Mouse (Mus musculus): ENCODE results near the gene Ppil4. TPM values are rescaled to one million over a fixed set of nuclear protein-coding genes. Genes with fewer than 3 reads are reported as not detected.

The Ppil4 gene
- polyA plus RNA-seq, 1 experiment from 2014 or later, result 49.1 TPM

DNA sequence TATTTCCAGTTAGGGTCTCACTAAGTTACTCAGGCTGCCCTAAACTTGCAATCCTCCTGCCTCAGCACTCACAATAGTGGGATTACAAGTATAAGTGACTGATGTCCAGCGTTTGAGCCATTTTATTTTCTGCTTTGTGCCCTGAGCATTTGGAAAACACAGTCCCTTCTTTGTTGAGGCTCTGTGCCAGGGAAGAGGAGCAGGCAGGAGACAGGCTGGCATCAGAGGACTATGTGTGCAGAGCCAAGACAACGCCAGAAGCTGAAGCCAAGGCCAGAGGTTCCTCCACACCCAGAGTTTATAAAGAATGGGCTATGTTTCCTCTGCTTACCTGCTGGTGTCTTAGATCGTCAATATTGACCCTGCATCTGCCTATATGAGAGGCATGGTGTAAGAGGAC is 72.1 kb downstream of the Ppil4 start:
- ATAC-seq (replicated peaks; ENCODE audit: insufficient number of reproducible peaks, low FRiP score, low TSS enrichment, low read depth) (no peak), DNase-seq (ENCODE audit: low spot score) (no peak)
- no peak overlapping the region for H3K9ac ChIP-seq (replicated peaks; ENCODE audit: low read length)
- H3K36me3 ChIP-seq (replicated peaks; ENCODE audit: control insufficient read depth, insufficient read depth, low read depth, low read length), result no peaks in the 10 kb centered on the region
- H3K9me3 ChIP-seq (replicated peaks; ENCODE audit: control insufficient read depth, low read length), result no peaks in the 10 kb centered on the region
- WGBS, result 80% methylated on average over 3 of the region's 3 CpGs
- H3K27me3 ChIP-seq (ENCODE audit: control insufficient read depth, insufficient read depth, low read length), result peaks cover 12% of the 10 kb centered on the region; the same call in 1 of the 2 replicates
- no peak overlapping the region for H3K4me2 ChIP-seq (ENCODE audit: low read depth, low read length)
- no peak overlapping the region for H3K27ac ChIP-seq (replicated peaks; ENCODE audit: low read depth, low read length)
- no peaks in the 10 kb centered on the region; the same call in 1 of the 2 replicates for H3K4me1 ChIP-seq (ENCODE audit: control insufficient read depth, insufficient read depth, low read length)
- H3K4me3 ChIP-seq (ENCODE audit: low read depth, low read length), result no peak overlapping the region

- H3K4me1 ChIP-seq (ENCODE audit: control insufficient read depth, insufficient read depth, low read length), result no peaks in the 10 kb centered on the region; the same call in 1 of the 2 replicates
- H3K9me3 ChIP-seq (replicated peaks; ENCODE audit: control insufficient read depth, low read length), result no peaks in the 10 kb centered on the region
- WGBS, result 16% methylated on average over 50 of the region's 50 CpGs
- H3K27me3 ChIP-seq (ENCODE audit: control insufficient read depth, insufficient read depth, low read length), result peaks cover 12% of the 10 kb centered on the region; the same call in 1 of the 2 replicates
- peak overlapping the region; percentile 69 for H3K4me2 ChIP-seq (ENCODE audit: low read depth, low read length)
- no peak overlapping the region for H3K27ac ChIP-seq (replicated peaks; ENCODE audit: low read depth, low read length)
- DNase-seq (ENCODE audit: low spot score) (peak; percentile 30), ATAC-seq (replicated peaks; ENCODE audit: insufficient number of reproducible peaks, low FRiP score, low TSS enrichment, low read depth) (no peak)
- H3K4me3 ChIP-seq (ENCODE audit: low read depth, low read length), result peak overlapping the region; percentile 26
- H3K9ac ChIP-seq (replicated peaks; ENCODE audit: low read length), result peak overlapping the region; percentile 46
- H3K36me3 ChIP-seq (replicated peaks; ENCODE audit: control insufficient read depth, insufficient read depth, low read depth, low read length), result no peaks in the 10 kb centered on the region
Observed at GRCm38 (mm10) chr10:7866762-7867665, 74.3 kb downstream of the Ppil4 start.

DNA sequence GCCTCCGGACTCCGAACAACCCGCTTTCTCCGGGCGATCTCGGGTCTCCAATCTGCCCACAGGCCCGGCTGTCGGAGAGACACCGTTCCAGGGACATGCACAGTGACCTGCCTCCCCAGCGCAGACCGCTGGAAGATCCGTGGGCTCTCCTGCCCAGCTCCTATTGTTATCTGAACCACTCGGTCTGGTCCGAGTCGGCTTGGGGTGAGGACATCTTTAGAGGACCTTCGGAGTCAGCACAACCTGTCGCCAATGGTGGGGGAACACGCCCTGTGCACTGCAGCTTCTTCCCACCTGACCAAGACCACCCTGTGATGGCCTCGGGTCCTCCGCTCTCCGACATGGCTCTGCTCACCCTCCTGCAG is 75.0 kb downstream of the Ppil4 start:
- H3K36me3 ChIP-seq (replicated peaks; ENCODE audit: control insufficient read depth, insufficient read depth, low read depth, low read length), result no peaks in the 10 kb centered on the region
- no peaks in the 10 kb centered on the region for H3K9me3 ChIP-seq (replicated peaks; ENCODE audit: control insufficient read depth, low read length)
- peaks cover 12% of the 10 kb centered on the region; the same call in 1 of the 2 replicates for H3K27me3 ChIP-seq (ENCODE audit: control insufficient read depth, insufficient read depth, low read length)
- H3K27ac ChIP-seq (replicated peaks; ENCODE audit: low read depth, low read length), result no peak overlapping the region
- H3K4me3 ChIP-seq (ENCODE audit: low read depth, low read length), result peak overlapping the region; percentile 26
- ATAC-seq (replicated peaks; ENCODE audit: insufficient number of reproducible peaks, low FRiP score, low TSS enrichment, low read depth) (no peak), DNase-seq (ENCODE audit: low spot score) (no peak)
- 20% methylated on average over 21 of the region's 21 CpGs for WGBS
- peak overlapping the region; percentile 69 for H3K4me2 ChIP-seq (ENCODE audit: low read depth, low read length)
- peak overlapping the region; percentile 46 for H3K9ac ChIP-seq (replicated peaks; ENCODE audit: low read length)
- H3K4me1 ChIP-seq (ENCODE audit: control insufficient read depth, insufficient read depth, low read length), result no peaks in the 10 kb centered on the region; the same call in 1 of the 2 replicates

DNA sequence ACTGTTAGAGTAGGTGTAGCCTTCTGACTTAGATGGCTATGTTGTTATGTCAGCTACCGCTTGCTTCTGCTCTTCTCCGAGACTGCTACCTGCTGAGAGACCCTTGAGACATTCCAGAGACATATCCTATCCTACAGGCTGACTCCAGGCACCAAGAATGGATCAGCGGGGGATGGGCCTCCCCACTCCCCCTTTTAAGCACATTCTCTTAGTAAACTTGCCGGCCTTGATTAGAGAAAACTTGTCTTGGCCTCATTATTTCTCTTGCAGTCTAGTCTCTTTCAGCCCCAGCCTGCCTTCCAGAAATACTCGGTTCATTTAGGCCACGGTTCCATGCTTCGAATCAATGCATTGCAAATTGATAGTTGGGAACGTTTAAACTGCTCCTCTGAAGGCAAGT is 77.1 kb downstream of the Ppil4 start:
- H3K27ac ChIP-seq (replicated peaks; ENCODE audit: low read depth, low read length), result no peak overlapping the region
- WGBS, result 70% methylated on average over 8 of the region's 8 CpGs
- H3K4me3 ChIP-seq (ENCODE audit: low read depth, low read length), result no peak overlapping the region
- H3K4me1 ChIP-seq (ENCODE audit: control insufficient read depth, insufficient read depth, low read length), result no peaks in the 10 kb centered on the region; the same call in 1 of the 2 replicates
- H3K4me2 ChIP-seq (ENCODE audit: low read depth, low read length), result no peak overlapping the region
- H3K36me3 ChIP-seq (replicated peaks; ENCODE audit: control insufficient read depth, insufficient read depth, low read depth, low read length), result no peaks in the 10 kb centered on the region
- no peak for DNase-seq (ENCODE audit: low spot score)
- peaks cover 12% of the 10 kb centered on the region; the same call in 1 of the 2 replicates for H3K27me3 ChIP-seq (ENCODE audit: control insufficient read depth, insufficient read depth, low read length)
- no peak for ATAC-seq (replicated peaks; ENCODE audit: insufficient number of reproducible peaks, low FRiP score, low TSS enrichment, low read depth)
- no peaks in the 10 kb centered on the region for H3K9me3 ChIP-seq (replicated peaks; ENCODE audit: control insufficient read depth, low read length)
- no peak overlapping the region for H3K9ac ChIP-seq (replicated peaks; ENCODE audit: low read length)

- Histone ChIP-seq H3K27ac (replicated peaks; ENCODE audit: low read depth, low read length) (no peak overlapping the region), H3K4me3 (ENCODE audit: low read depth, low read length) (no peak overlapping the region), H3K9me3 (replicated peaks; ENCODE audit: control insufficient read depth, low read length) (no peaks in the 10 kb centered on the region), H3K36me3 (replicated peaks; ENCODE audit: control insufficient read depth, insufficient read depth, low read depth, low read length) (no peaks in the 10 kb centered on the region), H3K27me3 (ENCODE audit: control insufficient read depth, insufficient read depth, low read length) (peaks cover 12% of the 10 kb centered on the region; the same call in 1 of the 2 replicates), H3K4me1 (ENCODE audit: control insufficient read depth, insufficient read depth, low read length) (no peaks in the 10 kb centered on the region; the same call in 1 of the 2 replicates), H3K9ac (replicated peaks; ENCODE audit: low read length) (no peak overlapping the region), H3K4me2 (ENCODE audit: low read depth, low read length) (no peak overlapping the region)
- peak; percentile 59 for DNase-seq (ENCODE audit: low spot score)
- no peak for ATAC-seq (replicated peaks; ENCODE audit: insufficient number of reproducible peaks, low FRiP score, low TSS enrichment, low read depth)
- 67% methylated on average over 11 of the region's 11 CpGs for WGBS
Observed at GRCm38 (mm10) chr10:7870571-7871315, 78.1 kb downstream of the Ppil4 start.

DNA sequence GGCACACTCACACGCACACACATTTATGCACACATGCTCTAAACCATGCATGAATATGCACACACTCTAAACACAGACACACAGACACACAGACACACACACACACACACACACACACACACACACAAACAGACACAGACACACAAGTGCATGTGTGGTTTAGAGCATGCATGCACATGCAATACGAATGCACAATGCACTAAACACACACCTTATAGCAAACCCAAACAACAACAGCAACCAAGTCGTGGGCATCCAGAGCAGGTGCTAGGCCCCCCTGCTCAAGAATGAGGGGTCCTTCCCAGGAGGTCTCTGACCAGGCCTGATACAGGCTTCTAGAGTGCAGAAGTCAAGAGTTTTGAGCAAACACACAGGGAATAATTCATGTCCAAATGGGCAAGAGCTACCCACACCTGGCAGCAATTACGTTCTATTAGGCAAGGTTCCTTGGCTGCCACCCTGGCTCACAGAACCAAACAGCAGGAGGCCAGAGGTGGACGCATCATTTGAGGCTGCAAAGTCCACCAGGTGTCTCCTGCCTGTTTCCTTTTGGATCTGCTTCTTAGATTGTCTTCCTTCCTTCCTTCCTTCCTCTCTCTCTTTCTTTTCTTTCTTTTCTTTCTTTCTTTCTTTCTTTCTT is 78.8 kb downstream of the Ppil4 start:
- 72% methylated on average over 5 of the region's 5 CpGs for WGBS
- Histone ChIP-seq H3K27me3 (ENCODE audit: control insufficient read depth, insufficient read depth, low read length) (peaks cover 12% of the 10 kb centered on the region; the same call in 1 of the 2 replicates), H3K36me3 (replicated peaks; ENCODE audit: control insufficient read depth, insufficient read depth, low read depth, low read length) (no peaks in the 10 kb centered on the region), H3K9ac (replicated peaks; ENCODE audit: low read length) (no peak overlapping the region), H3K9me3 (replicated peaks; ENCODE audit: control insufficient read depth, low read length) (no peaks in the 10 kb centered on the region), H3K4me2 (ENCODE audit: low read depth, low read length) (no peak overlapping the region), H3K27ac (replicated peaks; ENCODE audit: low read depth, low read length) (no peak overlapping the region), H3K4me1 (ENCODE audit: control insufficient read depth, insufficient read depth, low read length) (no peaks in the 10 kb centered on the region; the same call in 1 of the 2 replicates), H3K4me3 (ENCODE audit: low read depth, low read length) (no peak overlapping the region)
- ATAC-seq (replicated peaks; ENCODE audit: insufficient number of reproducible peaks, low FRiP score, low TSS enrichment, low read depth), result no peak
- peak; percentile 28 for DNase-seq (ENCODE audit: low spot score)
